Mouse (Mus musculus): ENCODE measurements at regions not wholly inside any gene's neighbourhood (a gene's known extent, or its start where the extent isn't known, plus 50 kb on each side); places are given as distances from the start of the nearest gene placed in this dataset.

DNA sequence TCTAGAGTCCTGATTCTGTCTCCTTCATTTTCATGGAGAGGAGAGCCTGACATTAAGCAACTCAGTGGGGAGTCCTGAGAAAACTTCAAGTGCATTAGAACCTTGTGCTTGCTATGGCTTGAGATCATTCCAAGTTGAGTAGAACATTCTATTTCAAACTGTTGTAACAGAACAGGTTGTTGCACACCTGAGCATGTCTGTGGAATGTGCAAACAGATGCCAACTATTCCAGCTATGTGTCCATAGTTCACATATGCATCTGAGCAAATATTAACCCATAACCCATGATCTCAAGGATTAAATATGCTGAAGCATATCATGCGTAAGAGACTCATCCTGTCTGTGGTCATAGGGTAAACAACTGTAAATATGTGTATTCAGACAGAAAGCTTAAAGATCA lies 68.5 kb upstream of the Egfr start:
- Histone ChIP-seq H3K36me3 (ENCODE audit: insufficient read depth, low read length) (no peaks in the 10 kb centered on the region), H3K4me3 (ENCODE audit: low read length) (no peak overlapping the region), H3K9me3 (ENCODE audit: low read length) (no peaks in the 10 kb centered on the region), H3K27ac (no peak overlapping the region), H3K4me1 (ENCODE audit: insufficient read depth, low read length) (no peaks in the 10 kb centered on the region), H3K4me2 (ENCODE audit: low read depth, low read length) (no peak overlapping the region), H3K27me3 (ENCODE audit: insufficient read depth, low read length) (no peaks in the 10 kb centered on the region), H3K9ac (replicated peaks; ENCODE audit: low read length) (no peak overlapping the region)
- TF ChIP-seq CTCF (IDR thresholded peaks at IDR 0.05; ENCODE audit: low read depth): no peak
- no peak for ATAC-seq
- WGBS: 91% methylated on average over 1 of the region's 1 CpGs
- DNase-seq (ENCODE audit: low spot score): no peak

DNA sequence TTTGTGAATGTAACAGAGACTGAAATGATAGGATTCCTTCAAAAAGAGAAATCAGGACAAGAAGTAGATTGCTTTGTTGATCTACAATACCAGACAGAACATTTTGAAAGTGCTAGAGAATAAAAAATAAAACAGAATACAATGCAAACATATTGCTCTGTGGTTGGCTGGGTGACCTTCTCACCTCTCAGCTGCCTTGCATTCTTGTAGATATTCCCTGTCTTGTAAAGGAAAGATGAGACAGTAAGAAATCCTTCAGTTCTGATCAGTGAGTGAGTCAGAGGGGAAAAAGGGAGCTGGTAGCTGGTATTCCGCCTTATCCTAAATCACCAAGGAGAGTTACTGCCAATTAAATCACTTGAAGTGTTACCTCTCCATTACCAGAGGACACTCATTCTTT lies 56.4 kb upstream of the Egfr start:
- Histone ChIP-seq H3K27me3 (ENCODE audit: insufficient read depth, low read length) (no peaks in the 10 kb centered on the region), H3K4me1 (ENCODE audit: insufficient read depth, low read length) (no peaks in the 10 kb centered on the region), H3K4me3 (ENCODE audit: low read length) (no peak overlapping the region), H3K9ac (replicated peaks; ENCODE audit: low read length) (no peak overlapping the region), H3K4me2 (ENCODE audit: low read depth, low read length) (no peak overlapping the region), H3K9me3 (ENCODE audit: low read length) (no peaks in the 10 kb centered on the region), H3K27ac (no peak overlapping the region), H3K36me3 (ENCODE audit: insufficient read depth, low read length) (no peaks in the 10 kb centered on the region)
- no peak for DNase-seq (ENCODE audit: low spot score)
- 88% methylated on average over 1 of the region's 1 CpGs for WGBS
- no peak for ATAC-seq
- no peak for TF ChIP-seq CTCF (IDR thresholded peaks at IDR 0.05; ENCODE audit: low read depth)

DNA sequence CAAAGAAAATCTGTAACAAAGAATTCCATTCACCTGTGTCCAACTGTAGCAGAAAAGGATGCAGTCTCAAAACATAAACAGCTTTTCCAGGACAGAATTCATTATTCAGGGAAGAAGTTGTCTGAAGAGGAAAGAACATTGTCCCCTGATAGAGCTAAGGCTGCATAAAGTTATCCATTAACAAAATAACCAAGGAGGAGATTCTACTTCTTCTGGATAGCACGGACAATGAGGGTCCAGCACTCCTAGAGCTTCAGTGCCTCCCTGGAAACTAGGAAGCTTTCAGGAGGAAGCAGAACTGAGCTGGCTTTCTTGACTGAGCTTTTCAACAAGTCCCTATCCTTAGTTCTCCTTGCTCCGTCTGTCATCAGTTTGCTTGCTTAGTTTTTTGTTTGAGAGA lies 55.2 kb upstream of the Egfr start:
- Histone ChIP-seq H3K27me3 (ENCODE audit: insufficient read depth, low read length) (no peaks in the 10 kb centered on the region), H3K9ac (replicated peaks; ENCODE audit: low read length) (no peak overlapping the region), H3K4me3 (ENCODE audit: low read length) (no peak overlapping the region), H3K27ac (no peak overlapping the region), H3K4me1 (ENCODE audit: insufficient read depth, low read length) (no peaks in the 10 kb centered on the region), H3K4me2 (ENCODE audit: low read depth, low read length) (no peak overlapping the region), H3K9me3 (ENCODE audit: low read length) (no peaks in the 10 kb centered on the region), H3K36me3 (ENCODE audit: insufficient read depth, low read length) (no peaks in the 10 kb centered on the region)
- no peak for TF ChIP-seq CTCF (IDR thresholded peaks at IDR 0.05; ENCODE audit: low read depth)
- no peak for ATAC-seq
- 64% methylated on average over 2 of the region's 2 CpGs for WGBS
- no peak for DNase-seq (ENCODE audit: low spot score)

DNA sequence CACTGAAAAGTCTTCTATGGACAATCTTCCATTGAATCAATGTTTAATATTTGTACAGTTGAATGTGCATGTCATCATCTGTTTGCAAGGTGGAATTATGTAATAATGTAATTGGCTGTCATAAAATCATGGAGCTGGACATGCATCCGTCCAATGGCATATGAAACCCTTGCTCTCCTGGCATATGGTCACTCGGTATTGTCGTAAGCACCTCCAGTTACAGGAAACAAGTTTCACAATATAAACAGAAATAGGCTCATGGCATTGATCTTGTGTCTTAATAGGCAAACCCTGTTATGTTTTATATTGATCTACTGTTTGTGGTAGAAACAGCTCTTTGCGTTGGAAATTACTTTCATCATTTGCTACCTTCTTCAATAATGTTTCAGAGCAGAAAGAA lies 50.2 kb upstream of the Egfr start:
- Histone ChIP-seq H3K36me3 (ENCODE audit: insufficient read depth, low read length) (no peaks in the 10 kb centered on the region), H3K9me3 (ENCODE audit: low read length) (no peaks in the 10 kb centered on the region), H3K4me3 (ENCODE audit: low read length) (no peak overlapping the region), H3K27ac (no peak overlapping the region), H3K27me3 (ENCODE audit: insufficient read depth, low read length) (no peaks in the 10 kb centered on the region), H3K9ac (replicated peaks; ENCODE audit: low read length) (no peak overlapping the region), H3K4me1 (ENCODE audit: insufficient read depth, low read length) (no peaks in the 10 kb centered on the region), H3K4me2 (ENCODE audit: low read depth, low read length) (no peak overlapping the region)
- WGBS: 87% methylated on average over 4 of the region's 4 CpGs
- DNase-seq (ENCODE audit: low spot score) (no peak), ATAC-seq (no peak)
- TF ChIP-seq CTCF (IDR thresholded peaks at IDR 0.05; ENCODE audit: low read depth): no peak

Small RNA genes in the stretch of these regions (microRNA-seq; reads per million reads assigned to microRNA genes)
- 0 reads per million in 2 experiments for gene Gm24714

Data from hindbrain, postnatal 0 days (tissue).